Mouse (Mus musculus) testis, adult 2 months (tissue): ENCODE measurements around the gene Setd4. TPM values are rescaled to one million over a fixed set of nuclear protein-coding genes. Genes with fewer than 3 reads are reported as not detected.
A peak's percentile ranks its signal among the peaks of the same experiment; 100 is the strongest.

Experiments
- H3K27ac ChIP-seq: fragments of 200-500 bp; 2 replicates; pipeline ENCODE4 v1.5.1; 2012; ENCODE audit warnings: low read depth, low read length; ENCODE audit not compliant: control insufficient read depth, insufficient read depth
- H3K27me3 ChIP-seq: fragments of 200-500 bp; 2 replicates; pipeline ENCODE4 v1.6.1; 2012; ENCODE audit warnings: mild to moderate bottlenecking, low read length, moderate library complexity; ENCODE audit not compliant: control insufficient read depth, insufficient read depth
- H3K36me3 ChIP-seq: fragments of 200-500 bp; 2 replicates; pipeline ENCODE4 v1.6.1; 2012; ENCODE audit warnings: mild to moderate bottlenecking, low read length; ENCODE audit not compliant: control insufficient read depth, insufficient read depth
- H3K4me1 ChIP-seq: fragments of 200-500 bp; 2 replicates; pipeline ENCODE4 v1.6.1; 2012; ENCODE audit warnings: low read length; ENCODE audit not compliant: control insufficient read depth, insufficient read depth
- H3K4me3 ChIP-seq: fragments of 200-500 bp; 2 replicates; pipeline ENCODE4 v1.5.1; 2012; ENCODE audit warnings: low read depth, mild to moderate bottlenecking, low read length, moderate library complexity, mixed read lengths; ENCODE audit not compliant: control insufficient read depth
- CTCF ChIP-seq: fragments of 200-500 bp; IDR thresholded peaks from 2 replicates; pipeline ENCODE4 v1.5.1; 2012; ENCODE audit warnings: low read depth, mild to moderate bottlenecking, inconsistent platforms, low read length, moderate library complexity; ENCODE audit not compliant: control insufficient read depth, insufficient read depth, insufficient replicate concordance
- POLR2A ChIP-seq: fragments of 200-500 bp; IDR thresholded peaks from 2 replicates; pipeline ENCODE4 v1.6.1; 2012; ENCODE audit warnings: low read depth, mild to moderate bottlenecking, inconsistent platforms, low read length, moderate library complexity; ENCODE audit not compliant: control insufficient read depth
- polyA plus RNA-seq: library from polyadenylated mRNA; depleted of rRNA; stranded (reverse); fragments of >200 nt; gene quantifications from 2 replicates; pipeline ENCODE4 v1.2.3, GENCODE M21; 2012

Setd4 gene
- polyA plus RNA-seq, 1 experiment: 6.2 TPM

DNA sequence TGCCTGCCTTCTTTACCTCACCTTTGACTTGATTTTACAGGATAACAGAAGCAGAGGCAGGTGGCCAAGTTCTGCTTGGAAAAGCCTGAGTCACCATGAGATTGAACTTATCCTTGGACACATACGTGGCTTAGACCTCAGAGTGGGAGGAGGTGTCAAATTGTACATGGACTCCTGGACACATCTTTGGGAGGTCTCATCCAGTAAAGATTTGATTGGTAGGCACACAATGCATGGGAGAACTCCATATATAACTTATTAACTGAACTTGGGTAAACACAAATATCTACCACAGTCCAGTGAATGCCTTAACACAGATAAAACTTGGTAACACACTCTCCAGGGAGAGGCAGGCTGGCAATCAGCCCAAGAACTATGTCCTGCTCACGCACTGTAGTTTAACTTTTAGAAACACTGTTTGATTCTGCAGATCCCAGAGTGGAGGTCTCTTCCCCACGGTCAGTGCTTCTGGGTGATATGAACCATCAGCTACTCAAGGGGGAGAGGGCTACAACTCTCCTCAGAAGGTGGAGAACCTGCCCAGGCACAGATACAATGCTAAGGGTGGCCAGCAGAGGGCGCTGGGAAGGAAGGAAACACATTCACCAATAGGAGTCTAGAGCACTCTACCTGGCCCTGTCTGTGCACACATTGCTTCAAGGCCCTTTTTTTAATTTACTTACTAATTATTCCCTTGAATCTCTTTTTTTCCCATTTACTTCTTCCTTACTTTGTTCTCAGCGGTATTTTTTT, 11.4 kb upstream of the Setd4 start:
- no peaks in the 10 kb centered on the region for H3K36me3 ChIP-seq
- H3K4me1 ChIP-seq: no peaks in the 10 kb centered on the region
- TF ChIP-seq CTCF: peak; percentile 70; the same call in 1 of the 2 replicates
- no peak for TF ChIP-seq POLR2A
- no peak overlapping the region for H3K4me3 ChIP-seq
- no peaks in the 10 kb centered on the region for H3K27me3 ChIP-seq
- no peak overlapping the region for H3K27ac ChIP-seq

DNA sequence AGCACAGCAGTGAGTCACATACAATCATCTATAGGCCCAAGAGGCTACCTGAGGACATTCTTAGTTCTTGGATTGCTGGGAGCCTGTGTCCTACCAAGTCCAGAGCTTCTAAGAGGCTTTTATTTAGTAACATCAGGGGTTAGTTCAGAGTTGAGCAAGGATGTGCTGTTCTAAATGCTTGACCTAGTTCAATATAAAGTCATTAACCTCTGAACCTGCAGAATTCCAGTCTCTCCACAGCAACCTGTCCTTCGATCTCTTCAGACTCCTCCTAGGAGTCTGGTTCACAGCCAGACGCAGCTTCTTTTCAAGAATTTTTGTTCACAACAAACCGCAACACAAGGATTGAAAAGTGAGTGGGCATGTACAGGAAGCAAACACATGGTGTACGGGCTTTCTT, 7.1 kb upstream of the Setd4 start:
- Histone ChIP-seq H3K4me3 (no peak overlapping the region), H3K36me3 (no peaks in the 10 kb centered on the region), H3K27me3 (no peaks in the 10 kb centered on the region), H3K4me1 (peaks cover 7% of the 10 kb centered on the region), H3K27ac (no peak overlapping the region)
- TF ChIP-seq POLR2A: no peak
- no peak for TF ChIP-seq CTCF

DNA sequence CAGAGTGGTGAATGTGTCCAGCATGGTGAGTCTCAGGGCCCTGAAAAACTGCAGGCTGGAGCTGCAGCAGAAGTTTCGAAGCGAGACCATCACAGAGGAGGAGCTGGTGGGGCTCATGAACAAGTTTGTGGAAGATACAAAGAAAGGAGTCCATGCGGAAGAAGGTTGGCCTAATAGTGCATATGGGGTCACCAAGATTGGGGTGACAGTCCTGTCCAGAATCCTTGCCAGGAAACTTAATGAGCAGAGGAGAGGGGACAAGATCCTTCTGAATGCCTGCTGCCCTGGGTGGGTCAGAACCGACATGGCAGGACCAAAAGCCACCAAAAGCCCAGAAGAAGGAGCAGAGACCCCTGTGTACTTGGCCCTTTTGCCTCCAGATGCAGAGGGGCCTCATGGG, 5.9 kb upstream of the Setd4 start:
- no peaks in the 10 kb centered on the region for H3K36me3 ChIP-seq

DNA sequence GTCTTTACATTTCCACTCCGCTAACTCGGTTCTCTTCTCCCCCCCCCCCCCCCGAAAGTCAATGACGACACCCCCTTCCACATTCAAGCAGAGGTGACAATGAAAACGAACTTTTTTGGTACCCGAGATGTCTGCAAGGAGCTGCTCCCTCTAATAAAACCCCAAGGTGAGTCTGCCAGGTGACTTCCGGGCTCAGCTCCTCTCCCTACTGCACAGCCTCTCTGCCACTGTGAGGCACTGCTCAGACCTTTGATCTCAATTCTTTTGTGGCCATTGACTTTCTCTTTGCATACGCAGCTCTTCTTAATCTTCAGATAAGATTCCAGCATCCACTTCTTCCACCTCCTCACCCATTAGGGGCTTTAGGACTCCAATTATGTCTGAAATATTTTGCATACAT, 4.9 kb upstream of the Setd4 start:
- H3K27ac ChIP-seq: no peak overlapping the region
- no peaks in the 10 kb centered on the region for H3K27me3 ChIP-seq
- no peaks in the 10 kb centered on the region for H3K36me3 ChIP-seq
- no peak overlapping the region for H3K4me3 ChIP-seq
- H3K4me1 ChIP-seq: peaks cover 13% of the 10 kb centered on the region
- TF ChIP-seq POLR2A: no peak
- TF ChIP-seq CTCF: no peak

More for the DNA sequence above, 5.9 kb upstream of the Setd4 start:
- H3K4me3 ChIP-seq: no peak overlapping the region
- TF ChIP-seq CTCF (no peak), POLR2A (no peak)
- H3K27me3 ChIP-seq: no peaks in the 10 kb centered on the region
- no peak overlapping the region for H3K27ac ChIP-seq
- peaks cover 7% of the 10 kb centered on the region for H3K4me1 ChIP-seq

DNA sequence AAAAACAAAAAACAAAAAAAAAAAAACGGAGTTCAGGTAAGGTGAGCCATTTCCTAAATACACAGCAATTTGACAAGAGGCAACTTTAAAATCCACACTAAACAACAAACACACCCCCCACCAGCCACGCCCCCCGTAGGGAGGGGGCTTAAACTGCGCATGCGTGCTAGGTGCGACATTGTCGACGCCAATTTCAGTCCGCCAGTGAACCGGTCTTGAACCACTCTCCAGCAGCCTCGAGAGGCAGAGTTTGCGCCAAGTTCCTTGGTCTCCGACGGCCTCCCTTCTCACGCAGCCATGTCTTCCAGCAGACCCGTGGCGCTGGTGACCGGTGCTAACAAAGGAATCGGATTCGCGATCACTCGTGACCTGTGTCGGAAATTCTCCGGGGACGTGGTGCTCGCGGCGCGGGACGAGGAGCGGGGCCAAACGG, 3.8 kb upstream of the Setd4 start:
- H3K27ac ChIP-seq: peak overlapping the region; percentile 60; the same call in 1 of the 2 replicates
- H3K27me3 ChIP-seq: no peaks in the 10 kb centered on the region
- peak overlapping the region; percentile 98 for H3K4me3 ChIP-seq
- H3K36me3 ChIP-seq: no peaks in the 10 kb centered on the region
- TF ChIP-seq CTCF: no peak
- TF ChIP-seq POLR2A: peak; percentile 62; the same call in 1 of the 2 replicates
- peaks cover 16% of the 10 kb centered on the region for H3K4me1 ChIP-seq

DNA sequence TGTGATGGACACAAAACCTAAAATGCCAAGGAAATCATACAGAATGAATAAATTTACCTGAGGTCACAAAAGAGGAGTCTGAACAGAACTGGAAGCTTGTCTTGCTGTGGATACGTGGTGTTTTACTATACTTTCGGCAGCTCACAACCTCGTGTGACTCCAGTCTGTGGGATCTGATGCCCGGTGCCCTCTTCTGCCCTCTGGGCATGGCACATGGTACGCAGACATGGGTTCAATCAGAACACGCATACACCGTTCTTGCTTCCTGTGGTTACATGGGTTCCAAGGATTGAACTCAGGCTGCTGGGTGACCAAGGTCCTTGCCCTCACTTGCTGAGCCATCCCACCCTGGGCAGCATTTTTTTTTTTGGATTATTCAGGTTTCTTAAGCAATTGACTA, 2.3 kb upstream of the Setd4 start:
- H3K36me3 ChIP-seq: no peaks in the 10 kb centered on the region
- H3K4me3 ChIP-seq: no peak overlapping the region
- TF ChIP-seq POLR2A (no peak), CTCF (no peak)
- H3K27ac ChIP-seq: no peak overlapping the region
- H3K4me1 ChIP-seq: peaks cover 16% of the 10 kb centered on the region
- H3K27me3 ChIP-seq: no peaks in the 10 kb centered on the region

DNA sequence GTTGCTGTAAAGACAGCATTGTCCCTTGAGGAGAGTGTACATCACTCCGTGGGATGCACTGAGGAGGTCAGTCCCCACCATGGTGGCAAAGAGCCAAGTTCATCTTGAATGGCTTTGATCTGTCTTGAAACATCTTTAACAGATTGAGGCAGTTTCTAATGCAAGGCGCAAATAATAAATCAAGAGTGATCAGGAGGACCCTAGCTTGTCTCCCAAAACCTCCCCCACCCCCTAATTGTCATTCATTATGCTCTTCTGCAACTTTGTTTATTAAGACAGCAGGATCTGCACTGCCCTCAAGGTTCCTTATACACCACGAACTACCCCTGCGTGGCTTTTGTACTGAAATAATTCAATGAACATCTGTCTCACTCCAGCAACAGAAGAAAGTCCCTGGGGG, 1.7 kb upstream of the Setd4 start, which contains the start of gene Cbr1:
Cbr1 (plus strand) TSS at position 301 of the 400 bp plus-strand sequence.
- H3K27me3 ChIP-seq: no peaks in the 10 kb centered on the region
- TF ChIP-seq POLR2A (no peak), CTCF (no peak)
- peaks cover 16% of the 10 kb centered on the region for H3K4me1 ChIP-seq
- peak within 1 kb of the TSS; percentile 99 for H3K4me3 ChIP-seq
- peak within 1 kb of the TSS; percentile 94; the same call in 1 of the 2 replicates for H3K27ac ChIP-seq
- no peaks in the 10 kb centered on the region for H3K36me3 ChIP-seq

DNA sequence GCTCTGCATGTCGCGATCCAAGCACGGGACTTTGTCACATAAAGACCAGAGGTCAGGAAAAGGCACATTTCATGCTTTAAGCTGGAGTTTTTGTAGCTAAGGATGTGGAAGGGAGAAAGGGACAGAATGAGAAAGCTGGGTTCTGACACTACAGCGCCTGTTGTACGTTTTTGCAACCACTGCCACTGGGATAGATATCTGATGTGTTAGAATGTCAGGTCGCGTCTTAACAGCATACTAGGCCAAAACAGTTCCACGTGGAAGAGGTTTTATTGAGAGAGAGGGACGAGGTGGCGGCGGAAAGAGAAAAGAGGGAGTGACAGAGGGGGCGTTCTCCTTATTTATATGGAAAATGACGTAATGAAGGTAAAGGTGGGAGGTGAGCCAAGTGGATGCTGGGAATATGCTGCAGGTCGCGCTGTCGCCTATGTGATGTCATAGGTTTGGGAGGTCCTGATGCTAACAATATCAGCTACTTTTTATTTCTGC, 662 bp upstream of the Setd4 start:
- no peaks in the 10 kb centered on the region for H3K27me3 ChIP-seq
- H3K4me1 ChIP-seq: peaks cover 16% of the 10 kb centered on the region
- peak overlapping the region; percentile 94 for H3K27ac ChIP-seq
- no peaks in the 10 kb centered on the region for H3K36me3 ChIP-seq
- H3K4me3 ChIP-seq: peak overlapping the region; percentile 99
- no peak for TF ChIP-seq CTCF
- TF ChIP-seq POLR2A: no peak
